Mouse (Mus musculus): ENCODE data around the gene Trip4.

- TF ChIP-seq CTCF (IDR thresholded peaks at IDR 0.05 in 2 of 3, conservative IDR thresholded peaks at IDR 0.05 in 1 of 3; ENCODE audit: control insufficient read depth in 1 of 3, insufficient read depth in 1 of 3, low read depth in 2 of 3, low read length in 3 of 3, poor library complexity in 1 of 3, severe bottlenecking in 1 of 3): no peak
- no peak for TF ChIP-seq EP300 (IDR thresholded peaks at IDR 0.05; ENCODE audit: low read depth in 1 of 2, low read length in 2 of 2)
- TF ChIP-seq MYB (IDR thresholded peaks at IDR 0.05; ENCODE audit: low read depth, low read length): no peak
- no peak for TF ChIP-seq CHD2 (IDR thresholded peaks at IDR 0.05; ENCODE audit: low read length)
- no peak for TF ChIP-seq USF2 (IDR thresholded peaks at IDR 0.05; ENCODE audit: borderline replicate concordance in 1 of 2, insufficient read depth in 1 of 2, low read depth in 1 of 2, low read length in 2 of 2)
- no peak for TF ChIP-seq ZNF384 (IDR thresholded peaks at IDR 0.05; ENCODE audit: low read depth, low read length)
- TF ChIP-seq USF1 (IDR thresholded peaks at IDR 0.05; ENCODE audit: low read depth, low read length): no peak
- TF ChIP-seq MAFK (IDR thresholded peaks at IDR 0.05; ENCODE audit: borderline replicate concordance, low read depth, low read length): no peak
- TF ChIP-seq CHD1 (IDR thresholded peaks at IDR 0.05; ENCODE audit: low read depth, low read length): no peak
- no peak for TF ChIP-seq POLR2A (IDR thresholded peaks at IDR 0.05; ENCODE audit: control insufficient read depth in 1 of 2, insufficient read depth in 1 of 2, low read depth in 1 of 2, low read length in 2 of 2, poor library complexity in 1 of 2)
These were observed 78.3 kb downstream of the Trip4 start for GRCm38 (mm10) chr9:65830255-65830654.
